Mouse (Mus musculus) left cerebral cortex, adult 2 months (tissue): Measurements from ENCODE around the gene Plcxd1. TPM values are rescaled to one million over a fixed set of nuclear protein-coding genes. Genes with fewer than 3 reads are reported as not detected.
"Not testable (repeated sequence)": the region's sequence is repeated elsewhere in the genome, so short reads cannot be mapped to it uniquely, and the experiment has no call there.

Experiments
- DNase-seq, 2 experiments: peaks; one replicate each; pipeline ENCODE4 v3.0.0; 2021 to 2022; ENCODE audit warnings: low spot score in 2 of 2, mixed read lengths in 1 of 2; ENCODE audit errors: extremely low spot score in 1 of 2
- H3K27ac ChIP-seq: fragments of 200-600 bp; 2 replicates; pipeline ENCODE4 v1.8.1; 2022
- H3K4me3 ChIP-seq: fragments of 200-600 bp; 2 replicates; pipeline ENCODE4 v1.8.1; 2022
- CTCF ChIP-seq: fragments of 200-600 bp; IDR thresholded peaks from 2 replicates; pipeline ENCODE4 v1.8.1; 2022; ENCODE audit warnings: antibody characterized with exemption, mild to moderate bottlenecking, moderate library complexity
- intact Hi-C: fragments of 180-260 bp; cut with DNase I; formaldehyde crosslinking; loops from one replicate; pipeline ENCODE4 v1.15.1; 2025
- total RNA-seq, 2 experiments: library from RNA; stranded (reverse); gene quantifications; 2 replicates each; pipeline ENCODE4 v1.2.3; 2021

Plcxd1 gene
- total RNA-seq, 2 experiments from 2014 or later = 9.3 to 9.5 TPM

DNA sequence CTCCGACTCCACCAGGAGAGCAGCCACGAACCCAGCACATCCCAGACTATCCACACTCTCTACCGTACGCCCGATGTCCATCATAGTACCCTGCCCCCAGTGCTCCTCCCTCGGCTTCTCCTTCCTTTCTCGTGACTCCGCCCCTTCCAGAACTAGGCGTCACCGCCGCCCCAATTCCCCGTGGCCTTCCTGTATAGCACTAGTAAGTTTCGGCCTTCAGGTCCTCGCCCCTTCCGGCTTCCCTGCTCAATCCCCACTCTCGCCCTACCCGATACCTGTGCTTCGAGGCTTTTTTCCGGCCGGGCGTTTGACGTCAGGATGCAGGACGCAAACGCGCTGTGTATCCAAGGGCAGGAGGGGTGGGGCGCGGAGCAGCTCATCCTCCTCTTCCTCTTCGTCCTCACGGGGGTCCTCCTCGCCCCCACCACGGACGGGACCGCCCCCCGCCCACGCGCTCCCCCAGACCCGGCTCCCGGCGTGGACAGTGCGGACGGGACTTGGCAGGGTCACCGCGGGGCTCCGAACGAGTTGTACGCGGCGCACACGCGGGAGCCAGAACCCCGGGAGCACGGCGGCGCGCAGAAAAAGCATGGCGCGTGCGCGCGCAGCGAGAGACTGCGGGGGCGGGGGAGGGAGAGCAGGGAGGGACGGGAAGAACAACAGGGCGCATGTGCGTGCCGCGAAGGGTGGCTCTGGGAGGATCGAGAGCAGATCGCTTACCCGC is 8.0 kb downstream of the Plcxd1 start, which contains the start of gene Gtpbp6:
Gene Gtpbp6, minus strand, starts transcription at position 617 of the 724 bp plus-strand sequence.
- TF ChIP-seq CTCF = no peak
- intact Hi-C loops = loop anchor here (2.0 to 10.0 kb wide), 4 partner anchors 27 to 1453 kb away; partner anchors contain the start of genes Chfr and Zfp932
- Histone ChIP-seq H3K4me3 (peak within 1 kb of the TSS; percentile 92), H3K27ac (peak within 1 kb of the TSS; percentile 94)
- peak; percentile 90 to 94 for DNase-seq

- no peak for DNase-seq
- H3K27ac ChIP-seq = peak overlapping the region; percentile 77
- H3K4me3 ChIP-seq = peak overlapping the region; percentile 92
- peak; percentile 39 for TF ChIP-seq CTCF
- intact Hi-C loops = loop anchor here (2.0 to 10.0 kb wide), 4 partner anchors 27 to 1453 kb away; partner anchors contain the start of genes Chfr and Zfp932
Observed at GRCm38 (mm10) chr5:110108305-110108628, 8.5 kb downstream of the Plcxd1 start.

DNA sequence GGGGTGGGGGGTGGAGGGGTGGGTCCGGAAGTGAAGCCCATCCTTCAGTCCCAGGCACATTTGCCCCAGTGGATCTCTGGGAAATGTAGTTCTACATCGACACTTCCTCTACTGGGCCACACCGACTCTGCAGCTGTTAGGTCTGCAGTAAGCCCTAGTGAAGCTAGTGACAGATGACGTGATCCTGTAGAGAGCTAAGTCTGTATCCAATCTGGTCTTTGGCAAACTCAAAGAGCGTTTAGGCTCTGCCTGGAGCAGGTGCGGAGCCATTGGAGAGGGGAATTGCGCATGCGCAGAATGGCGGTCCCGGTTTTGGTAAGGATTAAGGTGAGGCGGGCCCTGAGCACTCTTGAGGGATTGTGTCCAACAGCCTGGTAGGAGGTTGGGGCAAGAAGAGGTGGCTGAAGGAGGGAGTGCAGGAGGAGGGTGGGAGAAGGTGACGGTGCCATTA is 10.2 kb downstream of the Plcxd1 start, which contains the start of gene Zfp605:
Gene Zfp605, plus strand, starts transcription at position 102 of the 451 bp plus-strand sequence.
- DNase-seq = peak; percentile 91
- TF ChIP-seq CTCF = no peak
- intact Hi-C loops = loop anchor here (2.0 to 10.0 kb wide), 4 partner anchors 25 to 1455 kb away; partner anchors contain the start of genes Chfr and Zfp932
- Histone ChIP-seq H3K27ac (peak within 1 kb of the TSS; percentile 89), H3K4me3 (peak within 1 kb of the TSS; percentile 76)

DNA sequence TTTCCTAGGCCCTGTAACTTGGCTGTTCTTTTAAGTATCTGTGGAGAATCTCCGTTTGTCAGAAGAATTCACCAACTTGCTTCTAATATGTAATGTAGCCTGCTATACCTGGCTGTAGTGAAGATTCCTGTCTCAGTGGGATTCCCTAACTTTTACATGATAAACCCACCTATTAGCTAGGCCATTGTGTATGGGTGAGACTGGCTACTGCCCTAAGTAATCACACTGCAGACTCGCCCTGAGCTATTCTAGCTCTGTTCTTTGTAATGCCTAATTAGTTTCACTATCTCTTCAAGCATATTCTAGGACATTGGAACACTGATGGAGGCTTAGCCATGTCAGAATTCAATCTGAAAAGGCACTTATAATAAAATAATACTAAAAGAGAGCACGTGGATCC is 22.6 kb downstream of the Plcxd1 start:
- intact Hi-C loops, H3K4me3 ChIP-seq, H3K27ac ChIP-seq, DNase-seq: not testable (repeated sequence)

- peak within 1 kb of the TSS; percentile 97 for H3K4me3 ChIP-seq
- peak within 1 kb of the TSS; percentile 87 for H3K27ac ChIP-seq
- TF ChIP-seq CTCF = no peak; the same call in none of the 2 replicates
- peak; percentile 99 to 100 for DNase-seq
- intact Hi-C loops = loop anchor here (2.0 kb wide), 2 partner anchors 27 to 77 kb away; partner anchors contain the start of gene Gtpbp6
Observed at GRCm38 (mm10) chr5:110135293-110136086, 35.7 kb downstream of the Plcxd1 start, which contains the start of gene Chfr. Gene Chfr, plus strand, starts transcription at chr5:110135842.

GRCm38 (mm10) chr5:110136087-110136464 is 36.3 kb downstream of the Plcxd1 start:
- DNase-seq = no peak
- Histone ChIP-seq H3K4me3 (peak overlapping the region; percentile 97), H3K27ac (peak overlapping the region; percentile 87)
- no peak for TF ChIP-seq CTCF
- intact Hi-C loops = no loop called here

GRCm38 (mm10) chr5:110137816-110138215 is 38.0 kb downstream of the Plcxd1 start:
- Histone ChIP-seq H3K4me3 (no peak overlapping the region), H3K27ac (no peak overlapping the region)
- no peak for TF ChIP-seq CTCF
- DNase-seq = no peak
- intact Hi-C loops = no loop called here

GRCm38 (mm10) chr5:110139325-110139724 is 39.6 kb downstream of the Plcxd1 start:
- Histone ChIP-seq H3K27ac (no peak overlapping the region), H3K4me3 (no peak overlapping the region)
- no peak for DNase-seq
- no peak for TF ChIP-seq CTCF
- intact Hi-C loops = no loop called here

- DNase-seq = no peak
- Histone ChIP-seq H3K27ac (no peak overlapping the region), H3K4me3 (no peak overlapping the region)
- TF ChIP-seq CTCF = no peak
- intact Hi-C loops = no loop called here
Observed at GRCm38 (mm10) chr5:110140424-110140823, 40.7 kb downstream of the Plcxd1 start.

DNA sequence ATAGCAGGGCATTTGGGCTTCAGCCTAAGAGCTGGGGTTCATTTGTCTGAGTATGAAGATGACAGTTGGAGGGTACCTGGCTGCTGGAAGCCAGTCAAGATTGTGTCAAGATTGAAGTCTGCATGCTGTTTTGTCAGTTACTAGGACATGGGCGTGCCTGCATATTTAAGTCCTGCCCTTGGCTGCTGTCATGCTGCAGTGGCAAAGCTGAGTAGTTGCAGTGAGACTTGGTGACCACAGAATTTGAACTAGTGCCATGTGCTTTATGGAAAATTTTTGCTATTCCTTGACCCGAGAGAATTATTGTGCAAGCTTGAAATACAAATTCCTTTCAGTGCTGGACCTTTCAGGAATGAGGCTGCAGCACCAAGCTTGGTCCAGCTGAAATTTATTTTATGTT is 42.5 kb downstream of the Plcxd1 start:
- Histone ChIP-seq H3K27ac (no peak overlapping the region), H3K4me3 (no peak overlapping the region)
- no peak for DNase-seq
- intact Hi-C loops = no loop called here
- TF ChIP-seq CTCF = no peak

DNA sequence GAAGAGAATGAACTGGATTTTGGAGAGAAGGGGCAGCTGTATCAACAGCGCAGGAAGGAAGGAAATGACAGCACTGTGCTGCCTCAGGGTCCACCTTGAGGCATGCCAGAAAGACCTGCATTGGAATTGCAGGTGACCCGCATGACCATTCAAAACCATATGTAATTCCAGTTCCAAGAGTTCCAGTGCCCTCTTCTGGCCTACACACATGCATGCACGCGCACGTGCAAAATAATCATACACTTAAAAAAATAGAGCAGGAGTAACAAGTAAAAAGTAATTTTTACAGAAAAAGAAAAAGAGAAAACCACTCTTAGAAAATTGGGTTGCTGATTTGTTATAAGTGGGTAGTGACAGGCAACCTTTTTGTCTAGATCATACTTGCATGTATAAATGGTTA is 43.2 kb downstream of the Plcxd1 start:
- no peak for DNase-seq
- peak; percentile 37 for TF ChIP-seq CTCF
- intact Hi-C loops = no loop called here
- H3K4me3 ChIP-seq = no peak overlapping the region
- no peak overlapping the region for H3K27ac ChIP-seq

Other genes with a start within 250 kb of the Plcxd1 start
- 10 to 100 TPM; 38.3 to 40.0 TPM for gene Gm15446, start 176.6 kb upstream of the Plcxd1 start, total RNA-seq
- gene Zfp932, start 103.4 kb upstream of the Plcxd1 start, total RNA-seq = 10 to 100 TPM; 50.7 to 57.5 TPM
- 10 to 100 TPM in 1 of 2 experiments, 1 to 10 TPM in 1; 9.3 to 10.0 TPM for gene Gm17655, start 27.5 kb upstream of the Plcxd1 start, total RNA-seq
- under 1 TPM; 0.42 to 0.59 TPM for gene Gm35315, start 5.5 kb upstream of the Plcxd1 start, total RNA-seq
- gene Gtpbp6, start 8.2 kb downstream of the Plcxd1 start, total RNA-seq = 100 to 1,000 TPM; 107 to 108 TPM
- gene Zfp605, start 10.1 kb downstream of the Plcxd1 start, total RNA-seq = 10 to 100 TPM; 15.9 to 16.7 TPM
- 10 to 100 TPM; 55.5 to 58.0 TPM for gene Chfr, start 35.9 kb downstream of the Plcxd1 start, total RNA-seq
- gene Golga3, start 76.7 kb downstream of the Plcxd1 start, total RNA-seq = 10 to 100 TPM; 47.0 to 49.3 TPM
- 10 to 100 TPM; 35.0 to 43.6 TPM for gene Ankle2, start 131.0 kb downstream of the Plcxd1 start, total RNA-seq
- gene Pgam5, start 169.9 kb downstream of the Plcxd1 start, total RNA-seq = 10 to 100 TPM; 58.9 to 60.0 TPM
- 1 to 10 TPM; 7.8 to 8.3 TPM for gene Pxmp2, start 186.2 kb downstream of the Plcxd1 start, total RNA-seq
- gene Pole, start 186.3 kb downstream of the Plcxd1 start, total RNA-seq = 1 to 10 TPM in 1 of 2 experiments, under 1 TPM in 1; 0.98 to 1.5 TPM
- under 1 TPM in 1 of 2 experiments, not detected in 1; 0.26 TPM for gene P2rx2, start 243.2 kb downstream of the Plcxd1 start, total RNA-seq
- not detected for gene Lrcol1, start 244.8 kb downstream of the Plcxd1 start, total RNA-seq